Mouse (Mus musculus) heart, adult 2 months (tissue): ENCODE data around the gene Ovol1. TPM values are rescaled to one million over a fixed set of nuclear protein-coding genes. Genes with fewer than 3 reads are reported as not detected.

Experiments
- DNase-seq, 2 experiments: peaks; one replicate each; pipeline ENCODE4 v3.0.0; 2021
- H3K27ac ChIP-seq: fragments of 200-600 bp; 2 replicates; pipeline ENCODE4 v1.8.1; 2022
- H3K27me3 ChIP-seq: fragments of 200-500 bp; 2 replicates; pipeline ENCODE4 v1.6.1; 2012; ENCODE audit warnings: mild to moderate bottlenecking, low read length, inconsistent platforms, mixed read lengths; ENCODE audit not compliant: control insufficient read depth, insufficient read depth
- H3K36me3 ChIP-seq: fragments of 200-500 bp; 2 replicates; pipeline ENCODE4 v1.6.1; 2012; ENCODE audit warnings: low read length, inconsistent platforms; ENCODE audit not compliant: control insufficient read depth, insufficient read depth
- H3K4me1 ChIP-seq: fragments of 200-500 bp; 2 replicates; pipeline ENCODE4 v1.6.1; 2011; ENCODE audit warnings: low read length; ENCODE audit not compliant: control insufficient read depth, insufficient read depth
- H3K4me3 ChIP-seq: fragments of 200-600 bp; 2 replicates; pipeline ENCODE4 v1.8.1; 2022
- H3K79me2 ChIP-seq: fragments of 200-500 bp; replicated peaks from 2 replicates; pipeline ENCODE4 v1.6.1; 2012; ENCODE audit warnings: mild to moderate bottlenecking, inconsistent platforms, low read length, moderate library complexity, mixed read lengths; ENCODE audit not compliant: control insufficient read depth, insufficient read depth
- H3K9ac ChIP-seq: fragments of 200-500 bp; 2 replicates; pipeline ENCODE4 v1.6.1; 2012; ENCODE audit warnings: low read depth, mild to moderate bottlenecking, control low read depth, inconsistent platforms, low read length, mixed read lengths
- CTCF ChIP-seq: fragments of 200-600 bp; IDR thresholded peaks from 2 replicates; pipeline ENCODE4 v1.8.1; 2022; ENCODE audit warnings: antibody characterized with exemption, mild to moderate bottlenecking, moderate library complexity
- EP300 ChIP-seq: fragments of 200-500 bp; IDR thresholded peaks from 2 replicates; pipeline ENCODE4 v1.6.1; 2011; ENCODE audit warnings: low read depth, low read length, control low read depth; ENCODE audit not compliant: insufficient read depth
- POLR2A ChIP-seq: fragments of 200-500 bp; IDR thresholded peaks from 2 replicates; pipeline ENCODE4 v1.6.1; 2011; ENCODE audit warnings: mild to moderate bottlenecking, low read depth, low read length, control low read depth; ENCODE audit not compliant: insufficient read depth
- WGBS: fragments of 180-500 bp; shearing (Covaris S2); methylation state at CpG from one replicate; pipeline ENCODE4 v1.1.7; 2018; 5-methylcytosine and 5-hydroxymethylcytosine counted together
- intact Hi-C: fragments of 180-260 bp; cut with DNase I; formaldehyde crosslinking; loops from one replicate; pipeline ENCODE4 v1.15.1; 2025
- polyA plus RNA-seq: library from polyadenylated mRNA; depleted of rRNA; stranded (reverse); fragments of >200 nt; gene quantifications from 2 replicates; pipeline ENCODE4 v1.2.3, GENCODE M21; 2012
- total RNA-seq, 2 experiments: library from RNA; stranded (reverse); gene quantifications; 2 replicates each; pipeline ENCODE4 v1.2.3; 2021

Ovol1 gene
- total and polyA plus RNA-seq, 3 experiments: 0.04 TPM; not detected in 2

GRCm38 (mm10) chr19:5589159-5589558, 28.7 kb upstream of the Ovol1 start:
- H3K9ac ChIP-seq: no peak overlapping the region
- intact Hi-C loops: no loop called here
- no peaks in the 10 kb centered on the region for H3K79me2 ChIP-seq
- H3K4me3 ChIP-seq: no peak overlapping the region
- H3K36me3 ChIP-seq: no peaks in the 10 kb centered on the region
- 63% methylated on average over 9 of the region's 9 CpGs for WGBS
- H3K27ac ChIP-seq: no peak overlapping the region
- no peaks in the 10 kb centered on the region for H3K4me1 ChIP-seq
- no peak for DNase-seq
- no peaks in the 10 kb centered on the region for H3K27me3 ChIP-seq
- peak; percentile 43 for TF ChIP-seq CTCF
- TF ChIP-seq POLR2A: no peak
- TF ChIP-seq EP300: no peak

GRCm38 (mm10) chr19:5581995-5582394, 21.5 kb upstream of the Ovol1 start:
- TF ChIP-seq POLR2A (no peak), EP300 (no peak), CTCF (no peak)

GRCm38 (mm10) chr19:5580776-5581175, 20.3 kb upstream of the Ovol1 start:
- no peak overlapping the region for H3K27ac ChIP-seq
- no peaks in the 10 kb centered on the region for H3K79me2 ChIP-seq
- no peaks in the 10 kb centered on the region for H3K4me1 ChIP-seq
- TF ChIP-seq POLR2A: no peak
- TF ChIP-seq EP300: no peak
- TF ChIP-seq CTCF: no peak
- no peaks in the 10 kb centered on the region for H3K27me3 ChIP-seq
- 88% methylated on average over 6 of the region's 6 CpGs for WGBS
- H3K36me3 ChIP-seq: no peaks in the 10 kb centered on the region
- H3K4me3 ChIP-seq: no peak overlapping the region
- H3K9ac ChIP-seq: no peak overlapping the region
- no peak for DNase-seq
- intact Hi-C loops: no loop called here

More at GRCm38 (mm10) chr19:5581995-5582394, 21.5 kb upstream of the Ovol1 start:
- H3K27me3 ChIP-seq: no peaks in the 10 kb centered on the region
- no peaks in the 10 kb centered on the region for H3K4me1 ChIP-seq
- H3K36me3 ChIP-seq: no peaks in the 10 kb centered on the region
- no peak overlapping the region for H3K4me3 ChIP-seq
- no peak overlapping the region for H3K9ac ChIP-seq
- DNase-seq: no peak
- H3K27ac ChIP-seq: no peak overlapping the region
- intact Hi-C loops: no loop called here
- no peaks in the 10 kb centered on the region for H3K79me2 ChIP-seq
- 74% methylated on average over 2 of the region's 2 CpGs for WGBS

GRCm38 (mm10) chr19:5579971-5580370, 19.5 kb upstream of the Ovol1 start:
- Histone ChIP-seq H3K27me3 (no peaks in the 10 kb centered on the region), H3K79me2 (no peaks in the 10 kb centered on the region), H3K27ac (peak overlapping the region; percentile 28; the same call in 1 of the 2 replicates), H3K4me3 (no peak overlapping the region), H3K36me3 (no peaks in the 10 kb centered on the region), H3K9ac (no peak overlapping the region), H3K4me1 (no peaks in the 10 kb centered on the region)
- WGBS: 62% methylated on average over 4 of the region's 4 CpGs
- TF ChIP-seq POLR2A (no peak), EP300 (no peak), CTCF (no peak)
- no peak for DNase-seq
- intact Hi-C loops: no loop called here

- 100% methylated on average over 1 of the region's 1 CpGs for WGBS
- Histone ChIP-seq H3K27ac (no peak overlapping the region), H3K4me3 (no peak overlapping the region), H3K79me2 (no peaks in the 10 kb centered on the region), H3K9ac (no peak overlapping the region), H3K36me3 (no peaks in the 10 kb centered on the region), H3K4me1 (no peaks in the 10 kb centered on the region), H3K27me3 (no peaks in the 10 kb centered on the region)
- no peak for DNase-seq
- intact Hi-C loops: no loop called here
- no peak for TF ChIP-seq POLR2A
- TF ChIP-seq CTCF: no peak
- no peak for TF ChIP-seq EP300
These were observed 14.9 kb upstream of the Ovol1 start for GRCm38 (mm10) chr19:5575336-5575735.

GRCm38 (mm10) chr19:5572331-5573125, 12.1 kb upstream of the Ovol1 start:
- WGBS: 74% methylated on average over 19 of the region's 19 CpGs
- Histone ChIP-seq H3K27ac (peak overlapping the region; percentile 5), H3K9ac (no peak overlapping the region), H3K4me3 (no peak overlapping the region), H3K36me3 (no peaks in the 10 kb centered on the region), H3K4me1 (peaks cover 1% of the 10 kb centered on the region; the same call in 1 of the 2 replicates), H3K79me2 (peaks cover 1% of the 10 kb centered on the region; the same call in 1 of the 2 replicates), H3K27me3 (no peaks in the 10 kb centered on the region)
- DNase-seq: peak; percentile 43 to 65
- TF ChIP-seq POLR2A: no peak
- TF ChIP-seq EP300: no peak
- TF ChIP-seq CTCF: no peak
- intact Hi-C loops: no loop called here
